Mouse (Mus musculus) gastrocnemius, postnatal 4 days (tissue): ENCODE data around the gene Pth1r. TPM values are rescaled to one million over a fixed set of nuclear protein-coding genes. Genes with fewer than 3 reads are reported as not detected.
A peak's percentile ranks its signal among the peaks of the same experiment; 100 is the strongest.

Experiments
- DNase-seq, 2 experiments: peaks; one replicate each; pipeline ENCODE4 v3.0.0; 2021 to 2022; ENCODE audit warnings: low spot score in 2 of 2, mixed read lengths in 2 of 2
- total RNA-seq, 2 experiments: library from RNA; stranded (reverse); gene quantifications; 2 replicates each; pipeline ENCODE4 v1.2.3; 2021

Pth1r gene
- total RNA-seq, 2 experiments from 2014 or later, result 11.8 to 13.4 TPM

DNA sequence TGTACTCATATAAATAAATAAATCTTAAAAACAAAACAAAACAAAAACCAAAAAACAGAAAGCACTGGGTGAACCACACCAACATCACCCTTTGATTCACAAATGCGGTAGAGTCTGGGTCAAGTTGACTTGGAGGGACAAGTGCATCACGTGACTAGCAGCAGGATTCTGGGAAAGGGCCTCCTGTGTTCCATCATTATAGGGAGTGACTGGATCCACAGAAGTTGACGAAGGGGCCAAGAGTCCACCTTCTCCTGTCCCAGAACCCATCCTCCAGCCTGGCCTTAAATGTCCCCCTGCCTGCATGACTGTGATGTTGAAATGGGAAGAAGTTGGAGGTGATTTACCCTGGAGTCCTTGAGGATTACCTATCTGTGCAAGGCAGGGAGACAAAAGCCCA, 28.1 kb downstream of the Pth1r start:
- no peak for DNase-seq

DNA sequence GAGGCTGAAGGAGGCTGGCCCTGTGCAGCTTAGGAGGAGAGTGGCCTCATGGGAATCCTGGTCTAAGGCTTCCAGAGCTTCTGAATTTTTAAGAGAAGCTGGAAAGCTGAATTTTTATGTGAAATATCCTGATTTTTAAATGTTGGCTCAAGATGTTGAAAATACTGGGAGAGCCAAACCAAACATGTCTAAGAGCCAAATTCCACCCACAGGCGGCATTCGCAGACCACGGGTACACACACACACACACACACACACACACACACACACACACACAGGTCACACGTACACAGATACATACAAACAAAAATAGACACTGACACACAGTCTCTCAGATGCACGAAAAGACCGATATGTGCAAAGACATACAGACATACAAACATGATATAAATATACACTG, 28.9 kb downstream of the Pth1r start:
- DNase-seq, result no peak

DNA sequence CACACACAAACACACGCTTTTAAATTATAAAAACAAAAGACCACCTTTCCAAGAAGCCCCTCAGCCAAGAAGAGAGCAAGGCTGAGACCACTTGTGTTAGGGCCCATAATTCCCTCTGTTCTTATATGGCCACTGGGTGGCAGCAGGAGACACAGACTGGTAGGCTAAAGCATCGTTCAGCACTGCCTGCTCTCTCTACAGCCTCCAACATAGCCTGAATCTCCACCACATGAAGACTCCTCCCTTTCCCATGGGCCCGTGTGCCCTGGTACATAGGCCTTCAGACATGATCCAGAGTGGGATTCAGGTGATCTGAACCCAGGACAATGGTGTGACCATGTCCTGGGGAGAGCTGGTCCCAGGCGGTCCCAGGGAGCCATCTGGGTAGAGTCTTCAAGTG, 30.2 kb downstream of the Pth1r start:
- peak in 1 of 2 experiments; percentile 65 for DNase-seq

DNA sequence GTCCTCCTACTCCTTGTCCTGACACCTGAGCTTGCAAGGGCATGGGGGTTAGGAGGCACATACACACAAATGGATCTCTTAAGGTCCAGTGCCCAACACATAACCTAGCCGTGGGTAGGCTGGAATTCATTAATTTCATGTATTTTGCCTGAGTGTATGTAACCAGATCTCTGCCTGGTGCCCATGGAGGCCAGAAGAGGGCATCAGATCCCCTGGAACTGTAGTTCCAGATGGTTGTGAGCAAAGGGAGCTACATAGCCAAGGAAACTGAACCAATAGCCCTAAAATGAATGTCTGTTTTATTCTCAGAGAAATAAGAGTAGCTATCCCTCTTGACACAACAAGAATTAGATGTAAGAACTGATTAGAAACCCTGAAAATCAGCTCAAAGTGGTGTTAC, 31.5 kb downstream of the Pth1r start:
- DNase-seq, result no peak

DNA sequence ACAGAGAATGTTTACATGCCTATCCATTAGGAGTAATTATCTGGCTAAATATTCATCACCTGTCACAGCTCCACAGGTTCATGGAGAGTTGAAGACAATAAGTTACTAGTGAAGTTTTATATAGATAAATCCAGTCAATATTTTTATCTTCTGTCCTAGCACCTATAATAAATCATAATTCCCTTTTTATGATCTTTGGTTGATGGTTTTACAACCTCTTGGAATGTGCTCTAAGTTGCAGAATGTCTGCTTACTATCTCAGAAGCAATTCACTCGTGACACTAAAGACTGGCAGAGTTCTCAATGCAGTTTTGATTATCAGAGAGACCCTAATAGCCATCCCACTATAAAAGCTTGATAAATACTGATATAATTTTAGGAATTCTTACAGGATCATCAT, 33.6 kb downstream of the Pth1r start:
- no peak for DNase-seq

DNA sequence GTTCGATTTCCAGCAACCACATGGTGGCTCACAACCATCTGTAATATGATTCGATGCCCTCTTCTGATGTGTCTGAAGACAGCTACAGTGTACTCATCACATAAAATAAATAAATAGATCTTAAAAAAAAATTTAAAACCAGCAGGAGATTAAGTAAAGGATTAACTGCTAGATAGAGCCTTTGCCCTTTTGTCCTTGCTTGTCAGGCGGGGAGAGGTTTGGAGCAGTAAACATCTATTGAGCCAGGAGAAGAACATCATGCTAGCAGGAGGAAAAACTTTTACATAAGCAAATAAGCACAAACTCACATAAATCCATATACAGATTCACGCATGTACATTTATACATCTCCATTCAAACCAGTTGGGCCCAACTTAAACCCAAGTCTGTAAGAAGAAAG, 34.4 kb downstream of the Pth1r start:
- DNase-seq, result no peak

DNA sequence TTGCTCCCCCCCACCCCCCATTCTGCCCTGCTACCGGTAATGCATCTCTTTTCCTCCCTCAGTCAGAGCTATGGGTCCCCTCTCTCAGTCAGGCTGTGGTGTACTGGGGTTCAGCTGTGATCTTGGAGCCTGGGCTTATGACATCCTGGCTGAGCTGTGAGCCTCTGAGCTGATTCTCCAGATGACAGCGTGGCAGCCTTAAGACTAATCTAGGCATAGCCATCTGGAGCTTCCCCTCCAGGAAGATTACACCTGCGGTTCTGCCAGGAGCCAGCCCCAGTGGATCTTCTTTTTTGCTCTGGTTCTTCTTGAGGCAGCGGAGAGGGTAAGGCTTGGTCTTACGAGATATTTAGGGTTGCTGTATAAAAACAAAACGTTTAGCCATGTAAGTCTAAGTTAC, 34.9 kb downstream of the Pth1r start:
- no peak for DNase-seq

DNA sequence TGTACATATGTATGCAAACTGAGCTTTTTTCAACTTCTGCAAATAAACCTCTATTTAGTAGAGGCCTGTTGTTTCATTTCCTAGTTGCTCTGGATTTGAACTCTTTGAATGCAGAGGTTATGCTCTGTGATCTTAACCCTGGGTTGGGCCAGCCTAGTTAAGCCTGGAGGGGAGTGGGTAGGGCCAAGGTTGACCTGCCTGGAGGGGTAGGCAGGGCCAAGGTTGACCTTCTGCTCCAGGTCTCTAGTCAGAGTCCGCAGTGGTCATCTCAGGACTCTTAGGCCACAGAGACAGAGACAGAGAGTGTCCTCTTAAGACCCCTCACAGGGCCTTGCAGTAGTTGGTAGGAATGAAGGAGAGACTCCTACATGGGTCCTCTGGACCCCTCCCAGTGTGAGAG, 35.4 kb downstream of the Pth1r start:
- DNase-seq, result no peak

DNA sequence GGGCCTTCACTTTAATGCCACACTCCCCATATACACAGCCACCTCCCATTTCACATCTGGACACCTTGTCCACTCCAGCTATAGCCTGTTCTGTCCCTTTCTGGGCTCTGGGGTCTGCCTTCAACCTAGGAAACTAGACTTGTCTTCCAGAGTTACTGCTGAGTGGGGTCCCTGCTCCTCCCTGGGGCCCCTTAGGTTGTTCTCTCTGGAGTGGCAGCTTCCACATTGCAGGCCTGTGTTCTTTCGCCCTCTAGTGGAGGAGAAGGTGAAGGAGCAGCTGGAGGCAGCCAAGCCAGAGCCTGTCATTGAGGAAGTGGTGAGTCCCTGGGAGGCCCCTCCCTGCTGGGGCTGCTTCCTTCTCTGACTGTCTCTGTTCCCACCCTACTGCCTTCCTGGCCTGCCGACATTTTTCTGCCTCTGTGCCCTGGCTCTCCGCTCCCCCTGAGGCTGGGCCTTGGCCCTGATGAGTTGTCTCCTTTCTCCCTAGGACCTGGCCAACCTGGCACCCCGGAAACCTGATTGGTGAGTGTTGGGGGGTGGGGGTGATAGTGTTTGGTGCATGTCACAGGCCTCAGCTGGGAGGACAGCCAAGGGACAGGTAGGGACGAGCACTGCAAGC, 37.2 kb downstream of the Pth1r start:
- DNase-seq, result peak; percentile 47 to 75

DNA sequence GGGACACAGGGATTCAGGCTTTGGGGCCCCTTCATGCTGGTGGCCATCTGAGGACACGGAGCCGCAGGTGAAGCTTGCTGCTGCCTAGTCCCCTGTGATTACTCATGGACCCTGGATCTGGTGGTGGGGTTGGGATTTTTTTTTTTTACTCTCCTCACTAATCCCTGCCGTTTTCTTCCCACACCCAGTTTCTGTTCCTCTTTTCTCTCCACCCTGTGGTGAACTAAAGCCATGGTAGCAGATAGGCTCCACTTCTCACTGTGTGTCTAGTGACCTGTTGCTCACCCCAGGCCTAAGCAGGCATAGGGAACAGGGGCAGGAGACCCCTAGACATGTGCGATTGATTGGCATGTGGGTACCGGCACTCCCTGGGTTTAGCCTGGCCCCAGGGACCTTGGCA, 40.2 kb downstream of the Pth1r start:
- DNase-seq, result no peak

DNA sequence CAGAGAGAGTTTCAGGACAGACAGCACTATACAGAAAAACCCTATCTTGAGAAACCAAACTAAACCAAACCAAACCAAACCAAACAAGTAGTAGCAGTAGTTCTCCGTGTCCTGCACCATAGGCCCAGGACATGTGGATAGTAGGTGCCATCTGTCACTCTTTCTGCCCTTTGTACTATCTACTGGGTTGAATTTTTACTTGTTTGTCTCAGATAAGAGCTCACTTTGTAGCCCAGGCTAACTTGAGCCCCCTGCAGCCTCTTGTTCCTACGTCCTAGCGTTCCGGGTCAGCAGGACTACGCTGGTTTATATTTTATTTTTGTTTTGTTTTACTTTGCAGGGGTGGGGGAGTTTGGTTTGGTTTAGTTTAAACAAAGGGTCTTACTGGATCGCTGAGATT, 43.0 kb downstream of the Pth1r start:
- no peak for DNase-seq

DNA sequence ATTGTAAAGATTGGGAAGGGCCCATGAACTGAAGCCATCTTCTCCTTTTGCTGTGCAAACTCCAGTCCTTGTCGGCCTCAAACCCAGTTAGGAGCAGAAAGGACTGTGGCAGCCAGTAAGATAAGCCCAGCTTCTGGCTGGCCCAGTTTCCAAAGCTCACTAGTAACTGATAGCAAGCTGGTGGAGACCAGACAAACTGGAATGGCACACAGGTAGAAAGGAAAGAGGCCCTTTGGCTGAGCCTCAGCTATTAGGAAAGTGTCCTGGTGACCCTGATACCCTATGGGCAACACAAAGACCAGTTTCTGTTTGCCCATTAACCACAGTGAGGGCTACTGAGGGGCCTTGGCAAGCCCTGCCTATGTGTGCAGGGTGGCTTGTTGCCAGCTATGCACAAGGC, 44.1 kb downstream of the Pth1r start:
- DNase-seq, result no peak

DNA sequence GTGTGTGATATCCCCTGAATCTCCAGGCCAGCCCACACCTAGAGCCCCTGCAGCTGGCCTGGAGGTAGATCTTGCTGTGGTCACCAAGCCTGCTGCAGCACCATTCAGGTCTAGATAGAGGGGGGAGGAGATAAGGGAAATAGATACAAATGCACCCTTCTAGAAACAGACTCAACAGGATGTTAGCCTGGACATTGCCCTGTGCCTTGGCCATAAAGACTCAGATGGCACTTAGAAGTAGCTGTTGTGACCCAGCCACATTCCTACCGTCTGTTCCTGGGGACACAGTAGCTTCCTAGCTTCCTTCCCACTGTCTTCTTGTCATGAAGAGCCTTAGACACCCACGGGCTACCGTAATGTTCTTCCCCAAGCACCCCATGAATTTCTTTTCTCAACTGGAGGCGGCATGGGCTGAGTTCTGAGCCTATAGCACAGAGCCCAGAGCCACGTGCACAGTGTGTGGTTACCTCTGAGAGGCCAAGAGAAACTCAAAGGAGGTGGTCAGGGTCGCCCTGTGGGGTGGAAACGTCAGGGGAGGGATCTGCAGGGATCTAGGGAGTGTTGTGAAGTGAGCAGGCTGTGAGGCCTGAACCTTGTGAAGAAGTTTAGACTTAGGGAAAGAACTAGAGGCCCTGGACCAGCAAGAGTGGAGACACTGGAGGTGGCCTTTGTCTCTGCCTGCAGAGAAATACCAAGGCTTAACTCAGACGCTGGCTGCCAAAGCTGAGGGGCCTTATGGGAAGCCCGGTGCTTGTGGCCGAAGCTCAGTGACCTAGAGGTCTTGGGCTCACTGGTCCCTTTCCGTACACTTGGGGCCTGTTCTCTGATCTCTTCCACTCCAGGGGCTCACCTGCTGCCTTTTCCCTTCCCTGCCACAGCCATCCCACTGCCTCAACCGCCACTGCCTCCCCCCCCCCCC, 45.6 kb downstream of the Pth1r start:
- no peak for DNase-seq

DNA sequence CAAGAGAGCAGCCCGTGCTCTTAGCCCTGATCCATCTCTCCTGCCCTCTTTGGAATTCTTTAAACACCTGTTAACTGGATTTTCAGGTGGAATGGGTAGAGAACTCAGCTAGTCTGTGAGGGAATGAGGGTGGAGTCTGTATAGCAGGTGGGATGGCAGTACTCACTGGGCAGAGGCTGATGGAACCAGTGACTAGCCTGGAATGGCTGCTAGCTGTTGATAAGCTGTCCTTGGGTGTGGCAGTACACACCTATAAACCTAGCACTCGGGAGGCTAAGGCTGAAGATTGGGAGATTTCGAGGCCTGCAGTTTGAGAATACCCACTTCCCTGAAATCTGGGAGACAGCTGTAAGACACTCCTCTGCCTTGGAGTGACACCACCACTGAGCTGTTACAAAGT, 47.4 kb downstream of the Pth1r start:
- no peak for DNase-seq

DNA sequence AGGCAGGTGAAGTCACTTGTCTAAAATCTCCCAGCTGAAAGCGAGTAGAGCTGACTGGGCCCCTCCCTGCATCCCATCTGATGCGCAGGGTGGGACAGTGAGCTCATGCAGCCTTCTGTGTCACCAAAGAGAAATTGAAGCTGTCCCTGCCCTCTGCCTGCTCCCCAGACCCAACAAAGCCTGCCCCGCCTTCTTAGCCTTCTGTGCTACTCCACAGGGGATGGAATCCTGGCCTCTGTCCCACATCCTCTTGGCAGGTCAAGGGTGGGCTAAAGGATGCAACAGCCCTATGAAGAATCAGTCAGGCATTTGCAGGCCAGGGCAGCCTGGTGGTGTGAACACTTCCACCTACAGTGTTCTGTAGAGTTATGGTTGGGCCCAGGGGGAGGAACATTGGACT, 49.5 kb downstream of the Pth1r start:
- no peak for DNase-seq

DNA sequence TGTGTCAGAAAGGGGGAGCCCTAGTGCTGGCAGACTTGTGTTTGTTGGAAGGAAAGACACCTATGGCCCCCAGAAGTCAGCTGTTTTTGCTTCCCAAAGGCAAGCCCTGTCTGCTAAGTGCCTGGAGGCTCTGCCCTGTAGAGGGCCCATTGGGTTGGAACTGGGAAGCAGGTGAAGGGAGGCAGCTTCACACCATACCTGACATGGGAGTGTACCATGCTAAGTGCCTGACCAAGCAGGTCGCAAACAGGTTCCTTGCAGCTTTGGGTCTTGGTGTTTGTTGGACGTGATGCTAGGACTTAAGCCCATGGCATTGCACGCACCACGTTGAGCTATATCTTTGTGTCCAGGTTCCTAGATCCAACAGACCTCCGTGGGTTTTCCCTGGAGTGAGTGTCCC, 50.5 kb downstream of the Pth1r start:
- no peak for DNase-seq

DNA sequence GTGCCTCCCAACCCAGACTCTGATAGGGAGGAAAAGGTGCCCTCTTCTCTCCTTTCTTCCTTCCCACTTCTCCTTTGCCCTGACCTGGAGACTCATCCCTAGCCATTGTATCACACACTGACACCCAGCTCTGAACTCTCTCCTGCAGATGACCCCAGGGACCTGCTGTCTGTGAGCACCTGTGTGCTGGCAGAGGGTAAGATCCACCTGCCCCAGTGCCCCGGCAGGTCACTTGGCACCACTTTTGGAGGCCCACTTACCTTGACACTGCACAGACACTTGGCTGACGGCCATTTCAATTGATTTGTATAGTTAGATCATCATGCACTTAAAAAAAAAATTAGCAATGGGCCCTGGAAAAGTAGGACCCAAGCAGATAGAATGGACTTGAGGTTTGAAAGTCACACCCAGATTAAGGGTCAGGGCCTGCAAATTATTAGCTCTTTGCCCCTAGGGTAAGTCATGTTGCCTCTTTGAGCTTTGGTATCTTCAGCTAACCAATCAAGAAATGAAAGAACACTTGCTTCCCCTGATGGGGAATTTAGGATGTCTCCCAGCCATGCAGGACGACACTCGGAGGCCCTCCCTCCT, 51.7 kb downstream of the Pth1r start:
- no peak for DNase-seq

DNA sequence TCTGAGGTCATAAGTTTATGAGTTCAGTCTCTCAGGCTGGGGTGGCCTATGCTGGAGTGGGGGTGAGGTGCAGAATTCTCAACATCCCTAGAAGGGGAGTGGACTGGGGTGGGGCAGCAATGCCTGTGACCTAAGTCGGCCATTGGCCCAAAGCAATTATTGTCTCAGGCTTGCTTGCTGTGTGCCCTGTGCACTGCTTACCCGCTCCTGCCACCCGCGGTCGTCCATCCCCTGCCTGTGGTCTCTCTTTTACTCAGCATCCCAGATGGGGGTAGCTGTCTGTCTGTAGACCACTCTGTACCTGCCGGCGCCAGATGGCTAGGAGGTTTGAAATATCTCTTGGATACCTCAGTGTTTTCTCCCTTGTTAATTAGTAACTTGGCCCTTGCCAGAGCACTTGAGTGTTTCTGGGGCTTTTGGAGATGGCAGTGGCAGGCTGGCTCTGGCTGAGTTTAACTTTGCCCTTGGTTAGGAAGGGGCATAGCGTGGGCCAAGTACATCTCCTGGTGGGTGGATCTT, 57.6 kb downstream of the Pth1r start:
- DNase-seq, result no peak

DNA sequence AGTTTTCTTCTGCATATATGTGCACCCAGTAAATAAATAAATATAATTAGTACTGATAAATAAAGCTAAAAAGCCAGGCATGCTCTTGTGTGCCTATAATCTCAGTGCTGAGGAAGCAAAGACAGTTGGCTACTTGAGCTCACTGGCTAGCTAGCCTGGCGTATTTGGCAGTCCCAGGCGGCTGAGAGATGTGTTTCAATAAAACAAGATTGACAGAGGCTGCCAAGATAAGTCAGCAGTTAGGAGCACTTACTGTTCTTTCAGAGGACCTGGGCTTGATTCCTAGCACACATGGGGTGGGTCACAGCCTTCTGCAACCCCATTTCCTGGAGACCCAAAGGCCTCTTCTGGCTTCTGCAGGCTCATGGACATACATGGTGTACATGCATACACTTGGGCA, 59.1 kb downstream of the Pth1r start:
- no peak for DNase-seq

DNA sequence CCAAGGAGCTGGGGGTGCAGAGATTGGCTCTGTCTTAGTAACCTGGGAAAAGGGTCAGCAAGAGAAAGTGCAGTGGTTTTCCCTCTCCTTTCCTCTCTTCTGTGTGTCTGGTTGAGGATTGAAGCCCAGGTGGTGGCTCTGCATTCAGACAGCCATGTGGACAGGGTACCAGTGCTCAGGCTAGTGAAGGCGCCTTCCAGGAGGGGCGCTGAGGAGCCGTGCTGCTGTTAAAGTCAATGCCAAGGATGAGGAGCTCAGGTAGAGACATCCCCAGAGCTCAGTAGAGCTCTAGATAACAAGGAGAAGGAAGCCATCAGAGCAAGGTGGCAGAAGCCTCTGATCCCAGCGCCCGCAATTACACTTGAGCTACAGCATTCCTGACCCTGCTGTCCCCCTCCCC, 59.9 kb downstream of the Pth1r start:
- DNase-seq, result no peak

DNA sequence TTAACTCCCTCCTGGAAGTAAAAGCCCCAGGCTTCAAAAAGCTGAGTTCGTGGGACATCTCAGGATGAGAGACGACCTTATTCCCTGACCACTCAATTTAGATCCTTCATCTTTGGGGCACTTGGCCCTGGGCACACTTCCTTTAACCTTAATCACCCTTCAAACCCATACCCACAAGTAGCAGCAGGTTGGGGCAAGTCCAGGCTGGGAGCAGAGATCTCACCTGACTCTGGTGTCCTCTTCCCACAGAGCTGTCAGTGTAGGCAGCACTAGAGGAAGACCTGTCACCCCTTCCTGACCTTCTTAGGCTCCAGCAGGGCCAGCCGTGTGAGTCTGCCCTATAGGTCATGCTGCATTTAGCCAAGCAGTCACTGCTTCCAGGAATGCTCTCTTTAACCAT, 60.5 kb downstream of the Pth1r start:
- no peak for DNase-seq

DNA sequence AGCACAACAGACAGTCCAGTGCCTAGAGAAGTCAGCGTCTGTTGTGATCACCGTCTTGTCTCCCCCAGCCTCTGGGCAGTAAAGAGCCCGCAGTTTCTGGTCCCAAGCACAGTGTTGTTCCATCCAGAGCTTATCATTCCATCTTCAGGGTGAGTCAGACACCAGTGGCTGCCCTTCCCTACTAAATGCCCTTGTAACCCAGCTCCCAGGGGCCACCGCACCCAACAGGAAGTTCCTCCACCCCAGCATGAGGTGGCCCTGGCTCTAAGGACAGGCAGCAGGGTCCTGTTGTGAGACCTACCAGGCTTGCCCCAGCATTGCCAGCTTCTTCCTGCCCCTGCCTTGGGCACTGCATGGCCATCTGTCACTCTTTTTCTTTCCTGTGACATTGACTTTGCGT, 61.4 kb downstream of the Pth1r start:
- DNase-seq, result no peak
